8 mouse cellular contexts compared by ENCODE assay signal in the genomic region with DNA sequence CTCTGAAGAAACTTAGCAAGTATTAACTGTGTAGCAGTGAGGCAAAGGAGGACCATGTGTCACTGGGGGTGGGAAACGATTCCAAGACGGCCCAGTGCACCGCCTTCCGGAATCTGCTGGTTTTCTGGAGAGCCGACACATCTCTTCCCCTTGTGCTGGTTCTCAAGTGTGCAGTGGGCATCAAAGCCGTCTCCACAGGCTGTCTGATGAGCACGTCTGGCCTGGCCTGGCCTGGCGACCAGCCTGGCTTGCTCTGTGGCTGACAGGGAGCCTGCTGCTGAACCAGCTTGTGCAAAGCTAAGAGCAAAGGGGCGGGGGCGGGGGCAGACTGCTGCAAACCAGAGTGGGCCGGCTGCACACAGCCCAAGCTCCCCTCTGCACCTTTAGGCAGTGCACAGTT. TPM values are rescaled to one million over a fixed set of nuclear protein-coding genes. Genes with fewer than 3 reads are reported as not detected.
DNase-seq lines count a peak whose midpoint lies in the region; ATAC-seq and TF ChIP-seq lines count a peak whose summit lies in the region.

No protein-coding gene starts in this region.

- no peak overlapping the region for H3K9ac ChIP-seq in liver, embryonic 14.5 days (replicated peaks)
- H3K9ac ChIP-seq in liver, postnatal 0 days (replicated peaks) = no peak overlapping the region
- H3K9ac ChIP-seq in limb, embryonic 13.5 days = peak overlapping the region; percentile 26

- H3K9me3 ChIP-seq in liver, embryonic 14.5 days (ENCODE audit: control insufficient read depth, low read length) = no peaks in the 10 kb centered on the region
- no peaks in the 10 kb centered on the region for H3K9me3 ChIP-seq in liver, postnatal 0 days (ENCODE audit: low read length)
- no peaks in the 10 kb centered on the region for H3K9me3 ChIP-seq in limb, embryonic 13.5 days

- peak overlapping the region; percentile 99 for H3K27ac ChIP-seq in gastrocnemius, adult 2 months
- H3K27ac ChIP-seq in liver, embryonic 14.5 days = no peak overlapping the region
- H3K27ac ChIP-seq in liver, postnatal 0 days (ENCODE audit: low read depth) = no peak overlapping the region
- H3K27ac ChIP-seq in cortical plate, adult 2 months (ENCODE audit: insufficient read depth, low read length) = peak overlapping the region; percentile 58
- H3K27ac ChIP-seq in limb, embryonic 13.5 days = peak overlapping the region; percentile 75; the same call in 1 of the 2 replicates

- no peak overlapping the region for H3K4me2 ChIP-seq in liver, embryonic 14.5 days (ENCODE audit: low read depth)
- no peak overlapping the region for H3K4me2 ChIP-seq in liver, postnatal 0 days (ENCODE audit: low read depth, low read length)
- H3K4me2 ChIP-seq in limb, embryonic 13.5 days (replicated peaks) = no peak overlapping the region

- no peaks in the 10 kb centered on the region; the same call in 1 of the 2 replicates for H3K36me3 ChIP-seq in liver, embryonic 14.5 days (replicated peaks; ENCODE audit: control insufficient read depth, insufficient read depth, low read depth)
- H3K36me3 ChIP-seq in liver, postnatal 0 days (replicated peaks; ENCODE audit: insufficient read depth, low read length) = 0 out of 2 replicates have a peak, but pooled peaks cover 2% of the 10 kb centered on the region
- H3K36me3 ChIP-seq in limb, embryonic 13.5 days = peaks cover 24% of the 10 kb centered on the region

- no peak for TF ChIP-seq CTCF in gastrocnemius, adult 2 months (IDR thresholded peaks at IDR 0.05)
- TF ChIP-seq CTCF in liver, embryonic 14.5 days (IDR thresholded peaks at IDR 0.05; ENCODE audit: low read depth) = no peak
- no peak for TF ChIP-seq CTCF in liver, postnatal 0 days (IDR thresholded peaks at IDR 0.05; ENCODE audit: low read depth)
- TF ChIP-seq CTCF in cortical plate, adult 2 months (IDR thresholded peaks at IDR 0.05; ENCODE audit: extremely low read depth, insufficient read depth, low read length) = no peak

- H3K27me3 ChIP-seq in liver, embryonic 14.5 days (ENCODE audit: control insufficient read depth, insufficient read depth, low read length) = no peaks in the 10 kb centered on the region
- no peaks in the 10 kb centered on the region for H3K27me3 ChIP-seq in liver, postnatal 0 days (ENCODE audit: insufficient read depth, low read length)
- H3K27me3 ChIP-seq in limb, embryonic 13.5 days = no peaks in the 10 kb centered on the region

- WGBS in liver, embryonic 14.5 days (ENCODE audit: insufficient replicate concordance) = 79% methylated on average over 11 of the region's 11 CpGs
- 83% methylated on average over 11 of the region's 11 CpGs for WGBS in liver, postnatal 0 days (ENCODE audit: insufficient replicate concordance)
- 40% methylated on average over 11 of the region's 11 CpGs for WGBS in limb, embryonic 13.5 days

- peak; percentile 83 for DNase-seq in gastrocnemius, adult 2 months
- DNase-seq in gastrocnemius, adult 18-20 months (ENCODE audit: low spot score) = no peak
- no peak for DNase-seq in liver, embryonic 14.5 days (ENCODE audit: low read depth in 3 of 3, low spot score in 3 of 3)
- no peak for DNase-seq in liver, postnatal 0 days
- no peak for DNase-seq in spleen, adult 18-20 months
- DNase-seq in adrenal gland, adult 8-10 months = no peak

- H3K4me3 ChIP-seq in gastrocnemius, adult 2 months = peak overlapping the region; percentile 42
- H3K4me3 ChIP-seq in liver, embryonic 14.5 days (ENCODE audit: insufficient read depth in 1 of 2, low read depth in 2 of 2, low read length in 2 of 2) = no peak overlapping the region
- no peak overlapping the region for H3K4me3 ChIP-seq in liver, postnatal 0 days (ENCODE audit: low read depth, low read length)
- H3K4me3 ChIP-seq in cortical plate, adult 2 months (ENCODE audit: insufficient read depth, low read length) = no peak overlapping the region
- no peak overlapping the region for H3K4me3 ChIP-seq in limb, embryonic 13.5 days

- TF ChIP-seq POLR2A in cortical plate, adult 2 months (IDR thresholded peaks at IDR 0.05; ENCODE audit: extremely low read depth, insufficient read depth, low read length) = 0 out of 2 replicates have a peak, but pooled peaks have one; percentile 15

- intact Hi-C loops in gastrocnemius, adult 2 months (cut with DNase I) = no loop called here

- ATAC-seq in liver, embryonic 14.5 days (ENCODE audit: insufficient read depth) = 0 out of 2 replicates have a peak, but pooled peaks have one; percentile 18
- ATAC-seq in liver, postnatal 0 days = no peak
- no peak for ATAC-seq in limb, embryonic 13.5 days (ENCODE audit: low FRiP score, low read depth)

- no peak for TF ChIP-seq EP300 in liver, embryonic 14.5 days (IDR thresholded peaks at IDR 0.05; ENCODE audit: low read depth)
- TF ChIP-seq EP300 in liver, postnatal 0 days (IDR thresholded peaks at IDR 0.05; ENCODE audit: low read depth) = no peak

- H3K4me1 ChIP-seq in liver, embryonic 14.5 days (replicated peaks; ENCODE audit: control insufficient read depth in 2 of 2, insufficient read depth in 2 of 2, low read length in 1 of 2) = 0 out of 4 replicates have a peak, but pooled peaks cover 0 to 3% of the 10 kb centered on the region in 2 experiments
- peaks cover 17% of the 10 kb centered on the region for H3K4me1 ChIP-seq in liver, postnatal 0 days (ENCODE audit: insufficient read depth)
- peaks cover 22% of the 10 kb centered on the region for H3K4me1 ChIP-seq in cortical plate, adult 2 months (ENCODE audit: control insufficient read depth, insufficient read depth, low read length)
- peaks cover 65% of the 10 kb centered on the region for H3K4me1 ChIP-seq in limb, embryonic 13.5 days

RNA-seq across cellular contexts. Expression of a gene that starts 14.5 kb away (rescaled TPM):
- total RNA-seq in gastrocnemius, adult 2 months (2021) = 10 to 100 TPM; 52.3 to 52.8 TPM
- total RNA-seq in gastrocnemius, adult 18-20 months (2021) = 10 to 100 TPM; 52.1 to 53.3 TPM
- 12.3 and 13.0 TPM in 2 replicates for polyA plus RNA-seq in liver, embryonic 14.5 days (2012; rRNA removed)
- 10.5 and 12.8 TPM in 2 replicates for polyA plus RNA-seq in liver, embryonic 14.5 days (2014; fragmentation: Nextera tagmentation; extraction: Ambion mirVana)
- polyA plus RNA-seq in liver, postnatal 0 days (2015; fragmentation: Nextera tagmentation; extraction: Ambion mirVana) = 8.2 and 9.2 TPM in 2 replicates
- 190 and 191 TPM in 2 replicates for polyA plus RNA-seq in cortical plate, adult 2 months (2012; rRNA removed)
- polyA plus RNA-seq in limb, embryonic 13.5 days (2015; fragmentation: Nextera tagmentation; extraction: Ambion mirVana) = 61.2 and 65.4 TPM in 2 replicates
- 100 to 1,000 TPM; 138 to 170 (median 166) TPM for total RNA-seq in adrenal gland, adult 8-10 months (2022)

Comparison
In these comparisons a context has a peak if more than half of its experiments do, and no peak if none do; other contexts are left out.
1. H3K27ac ChIP-seq: peak in gastrocnemius, adult 2 months (single experiment), cortical plate, adult 2 months (single experiment) and limb, embryonic 13.5 days (single experiment); none in liver, embryonic 14.5 days (single experiment) and liver, postnatal 0 days (single experiment).